Mouse (Mus musculus): ENCODE results near the gene Insl5. TPM values are rescaled to one million over a fixed set of nuclear protein-coding genes. Genes with fewer than 3 reads are reported as not detected.

Gene Insl5
- total and polyA plus RNA-seq, 3 experiments = not detected

DNA sequence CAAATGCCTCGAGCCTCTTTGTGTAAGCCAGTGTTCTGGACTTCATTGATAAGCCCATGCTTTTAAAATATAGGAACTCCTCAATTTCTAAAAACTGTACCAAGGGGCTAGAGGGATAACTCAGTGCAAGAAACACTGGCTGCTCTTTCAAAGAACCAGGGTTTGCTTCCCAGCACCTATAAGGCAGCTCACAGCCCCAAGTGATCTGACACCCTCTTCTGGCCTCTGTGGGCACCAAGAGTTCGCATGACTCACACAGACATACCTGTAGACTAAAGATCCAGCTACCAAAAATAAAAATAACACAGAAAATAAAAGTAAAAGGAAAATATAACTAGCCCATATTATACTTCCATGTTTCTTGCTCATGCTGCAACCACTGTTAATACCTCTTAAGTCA is 38.9 kb downstream of the Insl5 start:
- WGBS = 69% methylated on average over 2 of the region's 2 CpGs
- Histone ChIP-seq H3K27me3 (ENCODE audit: control insufficient read depth, insufficient read depth, low read length) (no peaks in the 10 kb centered on the region), H3K4me3 (no peak overlapping the region), H3K9ac (ENCODE audit: low read depth, low read length) (no peak overlapping the region), H3K27ac (no peak overlapping the region), H3K4me1 (ENCODE audit: control insufficient read depth, insufficient read depth, low read length) (no peaks in the 10 kb centered on the region), H3K79me2 (replicated peaks; ENCODE audit: control insufficient read depth, insufficient read depth, low read length) (no peaks in the 10 kb centered on the region), H3K36me3 (ENCODE audit: control insufficient read depth, insufficient read depth, low read length) (no peaks in the 10 kb centered on the region)
- no peak for DNase-seq
- intact Hi-C loops (cut with DNase I) = loop anchor here (1.0 to 2.0 kb wide), 2 partner anchors 159 to 359 kb away; no protein-coding TSS in a partner anchor
- TF ChIP-seq EP300 (IDR thresholded peaks at IDR 0.05; ENCODE audit: insufficient read depth, low read depth, low read length) = no peak
- no peak for TF ChIP-seq CTCF (IDR thresholded peaks at IDR 0.05)
- TF ChIP-seq POLR2A (IDR thresholded peaks at IDR 0.05; ENCODE audit: insufficient read depth, low read depth, low read length) = no peak

DNA sequence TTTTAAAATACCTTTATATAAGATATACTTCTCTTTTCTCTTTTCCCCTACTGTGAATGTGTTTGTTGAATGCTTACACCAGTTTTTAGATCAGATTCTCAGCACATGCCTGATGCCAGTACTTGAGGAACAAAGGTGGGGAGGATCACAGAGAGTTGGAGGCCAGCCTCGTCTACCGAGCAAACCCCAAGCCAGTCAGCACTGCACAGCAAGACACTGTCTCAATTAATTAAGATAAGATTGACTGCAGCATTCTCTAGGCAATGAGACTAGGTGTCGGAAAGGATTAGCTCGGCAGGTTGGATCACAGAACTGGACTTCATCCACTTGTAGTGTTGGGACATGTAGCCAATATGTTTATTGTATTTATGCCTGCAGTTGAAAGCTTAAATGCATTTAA is 39.3 kb downstream of the Insl5 start:
- Histone ChIP-seq H3K4me1 (ENCODE audit: control insufficient read depth, insufficient read depth, low read length) (no peaks in the 10 kb centered on the region), H3K9ac (ENCODE audit: low read depth, low read length) (no peak overlapping the region), H3K79me2 (replicated peaks; ENCODE audit: control insufficient read depth, insufficient read depth, low read length) (no peaks in the 10 kb centered on the region), H3K27me3 (ENCODE audit: control insufficient read depth, insufficient read depth, low read length) (no peaks in the 10 kb centered on the region), H3K4me3 (no peak overlapping the region), H3K36me3 (ENCODE audit: control insufficient read depth, insufficient read depth, low read length) (no peaks in the 10 kb centered on the region), H3K27ac (no peak overlapping the region)
- 72% methylated on average over 4 of the region's 4 CpGs for WGBS
- no peak for DNase-seq
- TF ChIP-seq CTCF (IDR thresholded peaks at IDR 0.05) (no peak), EP300 (IDR thresholded peaks at IDR 0.05; ENCODE audit: insufficient read depth, low read depth, low read length) (no peak), POLR2A (IDR thresholded peaks at IDR 0.05; ENCODE audit: insufficient read depth, low read depth, low read length) (no peak)
- intact Hi-C loops (cut with DNase I) = loop anchor here (1.0 to 2.0 kb wide), 2 partner anchors 159 to 359 kb away; no protein-coding TSS in a partner anchor

- H3K27ac ChIP-seq = no peak overlapping the region
- no peaks in the 10 kb centered on the region for H3K27me3 ChIP-seq (ENCODE audit: control insufficient read depth, insufficient read depth, low read length)
- 3% methylated on average over 2 of the region's 2 CpGs for WGBS
- no peaks in the 10 kb centered on the region for H3K4me1 ChIP-seq (ENCODE audit: control insufficient read depth, insufficient read depth, low read length)
- DNase-seq = peak in 1 of 2 experiments; percentile 18
- H3K4me3 ChIP-seq = no peak overlapping the region
- TF ChIP-seq EP300 (IDR thresholded peaks at IDR 0.05; ENCODE audit: insufficient read depth, low read depth, low read length) (no peak), CTCF (IDR thresholded peaks at IDR 0.05) (peak; percentile 91)
- H3K9ac ChIP-seq (ENCODE audit: low read depth, low read length) = no peak overlapping the region
- H3K79me2 ChIP-seq (replicated peaks; ENCODE audit: control insufficient read depth, insufficient read depth, low read length) = no peaks in the 10 kb centered on the region
- intact Hi-C loops (cut with DNase I) = loop anchor here (1.0 to 2.0 kb wide), 2 partner anchors 159 to 360 kb away; no protein-coding TSS in a partner anchor
- no peaks in the 10 kb centered on the region for H3K36me3 ChIP-seq (ENCODE audit: control insufficient read depth, insufficient read depth, low read length)
Measured at GRCm38 (mm10) chr4:102986917-102987316, 39.7 kb downstream of the Insl5 start.

DNA sequence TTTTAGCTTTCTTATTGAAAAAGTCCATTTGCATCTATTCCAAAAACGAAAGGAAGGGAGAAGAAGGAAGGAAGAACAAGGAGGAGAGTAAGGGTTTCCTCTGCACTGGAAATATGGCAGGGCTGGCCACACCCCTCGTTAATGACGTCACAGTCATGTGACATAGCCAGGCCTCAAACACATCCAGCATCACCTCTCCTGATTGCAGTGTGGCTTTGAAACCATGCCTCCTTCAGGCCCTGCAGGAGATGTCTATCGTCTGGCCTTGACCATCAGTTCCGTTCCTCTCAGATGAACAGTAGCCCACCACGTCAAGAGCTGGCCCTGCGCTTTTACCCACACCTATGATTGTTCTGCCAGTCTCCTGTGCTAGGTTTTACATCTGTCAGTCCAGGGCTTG is 40.5 kb downstream of the Insl5 start:
- DNase-seq = no peak
- Histone ChIP-seq H3K27ac (no peak overlapping the region), H3K36me3 (ENCODE audit: control insufficient read depth, insufficient read depth, low read length) (no peaks in the 10 kb centered on the region), H3K79me2 (replicated peaks; ENCODE audit: control insufficient read depth, insufficient read depth, low read length) (no peaks in the 10 kb centered on the region), H3K4me1 (ENCODE audit: control insufficient read depth, insufficient read depth, low read length) (no peaks in the 10 kb centered on the region), H3K4me3 (no peak overlapping the region), H3K9ac (ENCODE audit: low read depth, low read length) (no peak overlapping the region), H3K27me3 (ENCODE audit: control insufficient read depth, insufficient read depth, low read length) (no peaks in the 10 kb centered on the region)
- no peak for TF ChIP-seq POLR2A (IDR thresholded peaks at IDR 0.05; ENCODE audit: insufficient read depth, low read depth, low read length)
- no peak for TF ChIP-seq EP300 (IDR thresholded peaks at IDR 0.05; ENCODE audit: insufficient read depth, low read depth, low read length)
- no peak for TF ChIP-seq CTCF (IDR thresholded peaks at IDR 0.05)
- intact Hi-C loops (cut with DNase I) = loop anchor here (2.0 kb wide), 1 partner anchor 361 kb away; no protein-coding TSS in a partner anchor
- WGBS = 63% methylated on average over 7 of the region's 7 CpGs

- H3K4me3 ChIP-seq = no peak overlapping the region
- no peak for DNase-seq
- H3K36me3 ChIP-seq (ENCODE audit: control insufficient read depth, insufficient read depth, low read length) = no peaks in the 10 kb centered on the region
- H3K79me2 ChIP-seq (replicated peaks; ENCODE audit: control insufficient read depth, insufficient read depth, low read length) = no peaks in the 10 kb centered on the region
- 67% methylated on average over 8 of the region's 8 CpGs for WGBS
- TF ChIP-seq CTCF (IDR thresholded peaks at IDR 0.05) (no peak), POLR2A (IDR thresholded peaks at IDR 0.05; ENCODE audit: insufficient read depth, low read depth, low read length) (no peak), EP300 (IDR thresholded peaks at IDR 0.05; ENCODE audit: insufficient read depth, low read depth, low read length) (no peak)
- 0 out of 2 replicates have a peak, but pooled peaks cover 1% of the 10 kb centered on the region for H3K27me3 ChIP-seq (ENCODE audit: control insufficient read depth, insufficient read depth, low read length)
- intact Hi-C loops (cut with DNase I) = no loop called here
- H3K4me1 ChIP-seq (ENCODE audit: control insufficient read depth, insufficient read depth, low read length) = no peaks in the 10 kb centered on the region
- no peak overlapping the region for H3K9ac ChIP-seq (ENCODE audit: low read depth, low read length)
- no peak overlapping the region for H3K27ac ChIP-seq
Measured at GRCm38 (mm10) chr4:102981709-102982108, 44.9 kb downstream of the Insl5 start.

DNA sequence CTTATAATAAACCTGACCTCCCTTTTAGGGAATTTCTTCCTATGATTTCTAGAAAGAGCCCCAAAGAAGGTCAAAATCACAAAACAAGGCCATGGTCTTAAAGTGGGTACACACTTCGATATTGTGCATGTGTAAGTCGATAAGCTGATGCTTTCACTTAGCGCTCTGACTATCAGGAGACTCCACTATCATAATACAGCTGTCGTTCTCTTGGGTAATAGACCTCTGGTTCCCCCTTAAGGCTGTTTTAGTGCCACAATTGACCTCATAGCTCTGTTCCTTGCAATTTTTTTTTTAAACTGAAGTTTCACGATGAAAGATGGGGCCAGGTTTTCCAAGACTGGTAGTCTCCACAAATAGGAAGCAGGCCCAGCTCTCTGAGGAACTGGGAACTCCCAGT is 47.3 kb downstream of the Insl5 start:
- no peaks in the 10 kb centered on the region for H3K79me2 ChIP-seq (replicated peaks; ENCODE audit: control insufficient read depth, insufficient read depth, low read length)
- H3K4me1 ChIP-seq (ENCODE audit: control insufficient read depth, insufficient read depth, low read length) = no peaks in the 10 kb centered on the region
- 35% methylated on average over 5 of the region's 5 CpGs for WGBS
- no peaks in the 10 kb centered on the region for H3K36me3 ChIP-seq (ENCODE audit: control insufficient read depth, insufficient read depth, low read length)
- no peak overlapping the region for H3K4me3 ChIP-seq
- DNase-seq = no peak
- H3K27ac ChIP-seq = no peak overlapping the region
- intact Hi-C loops (cut with DNase I) = no loop called here
- TF ChIP-seq EP300 (IDR thresholded peaks at IDR 0.05; ENCODE audit: insufficient read depth, low read depth, low read length) = no peak
- no peak for TF ChIP-seq POLR2A (IDR thresholded peaks at IDR 0.05; ENCODE audit: insufficient read depth, low read depth, low read length)
- 0 out of 2 replicates have a peak, but pooled peaks have one; percentile 2 for TF ChIP-seq CTCF (IDR thresholded peaks at IDR 0.05)
- no peak overlapping the region for H3K9ac ChIP-seq (ENCODE audit: low read depth, low read length)
- H3K27me3 ChIP-seq (ENCODE audit: control insufficient read depth, insufficient read depth, low read length) = 0 out of 2 replicates have a peak, but pooled peaks cover 1% of the 10 kb centered on the region

Measured in heart, adult 2 months (tissue).